Mouse (Mus musculus): ENCODE measurements around the gene Trim11. TPM values are rescaled to one million over a fixed set of nuclear protein-coding genes. Genes with fewer than 3 reads are reported as not detected.

Trim11 gene
- total RNA-seq, 4 experiments from 2014 or later = 14.7 to 18.9 (median 16.5) TPM

GRCm38 (mm10) chr11:58980381-58980990 is 2.6 kb downstream of the Trim11 start:
- DNase-seq (ENCODE audit: low spot score) = no peak

- DNase-seq (ENCODE audit: low spot score) = peak; percentile 56
Measured at GRCm38 (mm10) chr11:58981541-58982447, 3.9 kb downstream of the Trim11 start.

GRCm38 (mm10) chr11:58982471-58983097 is 4.7 kb downstream of the Trim11 start:
- DNase-seq (ENCODE audit: low spot score) = no peak

- no peak for DNase-seq (ENCODE audit: low spot score)
Measured at GRCm38 (mm10) chr11:58983691-58984341, 5.9 kb downstream of the Trim11 start.

- DNase-seq (ENCODE audit: low spot score) = no peak
Measured at GRCm38 (mm10) chr11:58984657-58985056, 6.8 kb downstream of the Trim11 start.

GRCm38 (mm10) chr11:58985299-58985917 is 7.5 kb downstream of the Trim11 start:
- DNase-seq (ENCODE audit: low spot score) = no peak

GRCm38 (mm10) chr11:58989166-58989565 is 11.3 kb downstream of the Trim11 start:
- DNase-seq (ENCODE audit: low spot score) = no peak

GRCm38 (mm10) chr11:58990141-58990540 is 12.2 kb downstream of the Trim11 start:
- no peak for DNase-seq (ENCODE audit: low spot score)

GRCm38 (mm10) chr11:58990794-58991193 is 12.9 kb downstream of the Trim11 start:
- DNase-seq (ENCODE audit: low spot score) = no peak

GRCm38 (mm10) chr11:58991911-58992310 is 14.0 kb downstream of the Trim11 start:
- DNase-seq (ENCODE audit: low spot score) = no peak

GRCm38 (mm10) chr11:58993091-58993670 is 15.3 kb downstream of the Trim11 start:
- DNase-seq (ENCODE audit: low spot score) = no peak

GRCm38 (mm10) chr11:58994337-58994826 is 16.5 kb downstream of the Trim11 start:
- DNase-seq (ENCODE audit: low spot score) = no peak

GRCm38 (mm10) chr11:58995061-58995806 is 17.3 kb downstream of the Trim11 start:
- DNase-seq (ENCODE audit: low spot score) = no peak

GRCm38 (mm10) chr11:58995807-58996370 is 18.0 kb downstream of the Trim11 start:
- DNase-seq (ENCODE audit: low spot score) = no peak

- DNase-seq (ENCODE audit: low spot score) = no peak
Measured at GRCm38 (mm10) chr11:58997541-58997940, 19.6 kb downstream of the Trim11 start.

GRCm38 (mm10) chr11:58999158-58999557 is 21.3 kb downstream of the Trim11 start:
- peak; percentile 73 for DNase-seq (ENCODE audit: low spot score)

- DNase-seq (ENCODE audit: low spot score) = no peak
Measured at GRCm38 (mm10) chr11:58999830-59000229, 21.9 kb downstream of the Trim11 start.

GRCm38 (mm10) chr11:59000635-59001034 is 22.7 kb downstream of the Trim11 start:
- DNase-seq (ENCODE audit: low spot score) = no peak

- no peak for DNase-seq (ENCODE audit: low spot score)
Measured at GRCm38 (mm10) chr11:59002327-59003079, 24.6 kb downstream of the Trim11 start.

All from heart, adult 8-10 months (tissue).